Mouse (Mus musculus): Measurements from ENCODE around the gene Slc26a3.

The Slc26a3 gene

GRCm38 (mm10) chr12:31512634-31513411, 122.2 kb downstream of the Slc26a3 start:
- in situ Hi-C loops (cut with MboI, MseI) = no loop called here

DNA sequence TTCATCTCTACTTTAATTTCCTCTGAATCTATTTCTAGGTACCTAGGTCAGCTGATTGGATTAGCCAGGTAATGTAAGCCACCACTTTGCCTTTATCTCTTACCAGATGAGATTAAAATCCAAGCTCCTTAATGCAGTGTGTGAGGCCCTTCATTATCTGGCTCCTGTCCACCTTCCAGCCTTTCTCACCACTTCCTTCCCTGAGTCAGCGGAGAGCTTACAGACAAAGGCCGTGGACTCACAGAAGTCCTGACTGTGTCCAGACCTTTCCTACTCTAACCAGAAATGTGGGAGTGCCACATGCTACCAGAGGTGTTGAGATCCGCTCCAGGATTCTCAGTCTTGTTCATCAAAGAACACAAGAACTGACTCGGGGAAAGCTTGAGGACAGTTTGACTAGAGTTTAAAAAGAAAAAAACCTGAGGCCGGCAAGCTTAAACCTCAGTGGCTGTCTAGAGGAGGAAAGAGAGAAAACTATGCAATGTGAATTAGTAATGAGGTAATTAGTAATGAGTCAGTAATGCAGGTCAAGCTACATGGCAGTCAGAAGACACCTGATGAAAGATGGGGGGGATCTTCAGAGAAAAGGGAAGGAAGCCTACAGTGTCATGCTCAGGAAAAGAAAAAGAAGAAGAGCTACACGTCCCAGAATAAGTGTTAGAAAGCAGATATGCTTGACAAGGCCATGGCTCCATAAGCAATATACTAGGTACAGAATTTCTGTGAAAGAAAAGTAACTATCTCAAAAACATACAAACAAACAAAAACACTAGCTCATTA, 123.2 kb downstream of the Slc26a3 start:
- in situ Hi-C loops (cut with MboI, MseI) = no loop called here

DNA sequence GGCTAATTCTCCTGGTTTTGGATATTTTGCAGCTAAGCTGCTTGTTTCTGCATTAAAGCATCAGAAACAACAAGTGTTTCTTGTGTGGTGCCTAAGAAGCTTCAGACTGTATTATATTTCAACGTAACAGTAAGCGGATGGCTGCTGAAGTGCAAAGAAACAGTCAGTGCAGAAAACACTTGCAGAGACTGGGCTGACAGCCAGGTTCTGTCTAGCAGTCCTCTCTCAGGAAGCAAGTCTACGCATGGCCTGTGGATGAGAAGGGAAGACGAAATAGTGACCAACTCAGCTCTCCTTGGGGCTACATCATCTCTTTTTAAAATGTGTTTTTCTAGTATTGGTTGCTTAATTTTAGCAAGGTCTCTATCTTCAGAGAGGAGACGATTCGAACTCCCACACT, 129.4 kb downstream of the Slc26a3 start:
- in situ Hi-C loops (cut with MboI, MseI) = no loop called here

DNA sequence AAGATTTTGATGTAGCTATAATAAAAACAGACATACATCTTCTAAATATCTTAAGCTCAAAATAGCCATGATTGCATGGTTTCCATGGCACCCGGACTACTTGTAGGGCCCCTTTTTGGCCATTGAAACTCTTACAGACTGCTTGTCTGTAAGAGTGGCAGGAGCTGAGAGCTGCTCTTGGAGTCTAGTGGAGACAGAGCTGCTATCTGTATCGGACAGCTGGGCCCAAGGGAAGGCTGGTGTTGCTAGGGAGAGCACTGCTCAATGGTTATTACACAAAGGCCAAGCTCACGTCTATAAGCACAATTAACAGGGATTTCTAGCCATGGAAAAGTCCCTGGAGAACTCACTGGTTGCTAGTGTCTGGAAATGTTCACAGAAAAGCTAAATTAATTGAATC, 130.7 kb downstream of the Slc26a3 start:
- in situ Hi-C loops (cut with MboI, MseI) = no loop called here
